Mouse (Mus musculus): Measurements from ENCODE around the gene Ap3m1.

GRCm38 (mm10) chr14:20983832-20984231 lies 68.5 kb downstream of the Ap3m1 start:
- TF ChIP-seq POLR2A (IDR thresholded peaks at IDR 0.05; ENCODE audit: insufficient read depth, low read depth, low read length) (no peak), CTCF (IDR thresholded peaks at IDR 0.05; ENCODE audit: insufficient read depth, low read depth, low read length) (no peak)

Measured in olfactory bulb, adult 2 months (tissue).